Mouse (Mus musculus) megakaryocyte-erythroid progenitor cell, adult 5-6 weeks (primary cell): ENCODE data around the gene Foxn4. TPM values are rescaled to one million over a fixed set of nuclear protein-coding genes. Genes with fewer than 3 reads are reported as not detected.

Experiments used
- ATAC-seq: replicated peaks from 2 replicates; pipeline ENCODE4 v1.8.0; 2016; ENCODE audit warnings: mild to moderate bottlenecking, inconsistent platforms; ENCODE audit not compliant: severe bottlenecking, poor library complexity, low FRiP score, low TSS enrichment
- total RNA-seq, 2 experiments: library from RNA; stranded (forward) in 1 of 2; stranded (reverse) in 1 of 2; fragments of 200-1000, 215-1000 nt in 1 of 2; fragments of >200 nt in 1 of 2; fragmentation: Nextera tagmentation in 1 of 2; gene quantifications; 2 replicates each; pipeline ENCODE4 v1.2.3; 2014 to 2017

The Foxn4 gene
- not detected in 2 replicates for total RNA-seq (2014; fragmentation: Nextera tagmentation)
- total RNA-seq (2017) = not detected in 2 replicates

DNA sequence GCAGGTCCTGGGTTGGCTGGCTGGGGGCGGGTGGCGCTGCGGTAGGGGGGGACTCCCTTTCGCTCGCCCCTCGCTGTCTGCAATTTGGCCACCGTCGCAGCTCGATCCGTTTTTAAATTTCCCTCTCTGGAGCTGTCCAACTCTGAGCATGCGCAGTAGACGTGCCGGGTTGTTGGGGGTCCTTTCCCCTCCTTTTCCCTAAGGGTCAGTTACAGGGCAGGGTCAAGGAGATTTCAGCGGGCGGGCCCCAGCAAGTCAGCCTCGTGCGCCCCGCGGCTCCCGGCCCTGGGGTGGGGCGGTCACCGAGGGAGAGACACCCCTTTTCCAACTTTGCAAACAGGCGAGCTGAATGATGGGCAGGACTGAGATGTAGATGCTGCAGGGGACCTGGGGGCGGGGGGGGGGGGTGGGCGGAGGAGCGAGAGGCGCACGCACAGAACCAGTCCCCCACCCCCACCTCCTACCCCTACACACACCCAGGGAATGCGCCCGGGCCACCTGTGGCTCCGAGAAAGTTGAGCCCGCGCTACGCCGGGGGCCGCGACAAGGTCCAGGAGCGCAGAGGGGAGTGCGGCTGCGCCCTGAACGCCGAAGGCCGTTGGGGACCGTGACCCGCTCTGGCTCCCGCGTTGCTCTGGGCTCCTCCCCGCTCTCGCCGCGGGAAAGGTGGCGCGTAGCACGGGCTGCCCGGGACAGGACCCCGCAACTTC, at the start of gene Foxn4:
Gene Foxn4 (minus strand): TSS at position 115 of the 710 bp plus-strand sequence.
- no peak for ATAC-seq

DNA sequence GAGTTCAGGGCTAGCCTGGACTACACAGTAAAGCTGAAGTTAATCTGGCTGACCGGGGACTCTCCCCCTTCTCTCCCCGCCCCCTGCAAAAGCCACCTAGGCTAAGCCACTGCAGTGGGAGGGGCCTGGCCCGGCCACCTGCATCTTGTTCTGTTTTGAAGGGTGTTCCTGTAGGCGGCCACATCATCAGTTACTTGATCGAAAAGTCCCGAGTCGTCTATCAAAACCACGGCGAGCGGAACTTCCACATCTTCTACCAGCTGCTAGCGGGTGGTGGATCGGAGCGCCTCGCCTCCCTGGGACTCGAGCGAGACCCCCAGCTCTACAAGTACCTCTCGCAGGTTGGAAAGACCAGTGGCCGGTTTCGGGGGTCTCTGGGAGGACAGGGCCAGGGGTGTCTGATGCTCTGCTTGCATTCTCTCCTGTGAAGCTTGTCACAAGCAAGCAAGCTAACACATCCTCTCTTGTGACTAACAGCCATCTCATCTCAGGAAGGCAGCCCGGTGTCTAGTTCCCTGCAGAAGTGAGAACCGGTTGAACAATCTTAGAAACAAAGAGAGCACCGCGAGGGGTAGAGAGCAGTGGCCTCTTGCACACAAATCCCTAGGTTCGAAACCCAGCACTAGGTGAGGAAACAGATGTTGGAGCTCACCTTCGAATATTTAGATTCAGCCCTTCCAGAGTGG, 49.6 kb upstream of the Foxn4 start:
- ATAC-seq = no peak

DNA sequence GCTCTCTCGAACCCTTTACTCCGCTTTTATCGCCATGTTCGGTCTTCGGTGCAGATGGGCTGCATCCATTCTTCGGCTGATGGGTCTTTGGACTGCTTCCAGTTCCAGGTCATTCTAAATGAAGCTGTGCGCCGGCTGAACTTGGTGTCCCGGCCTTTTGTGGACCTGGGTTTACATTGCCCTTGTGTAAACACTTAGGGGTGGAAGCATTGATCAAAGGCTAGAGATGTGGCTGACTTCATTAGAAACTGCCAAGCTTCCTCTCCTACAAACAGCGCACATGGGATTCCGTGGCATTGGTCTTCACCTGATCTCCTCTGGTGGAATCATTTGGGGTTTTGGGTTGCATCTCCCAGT, 36.1 kb upstream of the Foxn4 start:
- no peak for ATAC-seq

DNA sequence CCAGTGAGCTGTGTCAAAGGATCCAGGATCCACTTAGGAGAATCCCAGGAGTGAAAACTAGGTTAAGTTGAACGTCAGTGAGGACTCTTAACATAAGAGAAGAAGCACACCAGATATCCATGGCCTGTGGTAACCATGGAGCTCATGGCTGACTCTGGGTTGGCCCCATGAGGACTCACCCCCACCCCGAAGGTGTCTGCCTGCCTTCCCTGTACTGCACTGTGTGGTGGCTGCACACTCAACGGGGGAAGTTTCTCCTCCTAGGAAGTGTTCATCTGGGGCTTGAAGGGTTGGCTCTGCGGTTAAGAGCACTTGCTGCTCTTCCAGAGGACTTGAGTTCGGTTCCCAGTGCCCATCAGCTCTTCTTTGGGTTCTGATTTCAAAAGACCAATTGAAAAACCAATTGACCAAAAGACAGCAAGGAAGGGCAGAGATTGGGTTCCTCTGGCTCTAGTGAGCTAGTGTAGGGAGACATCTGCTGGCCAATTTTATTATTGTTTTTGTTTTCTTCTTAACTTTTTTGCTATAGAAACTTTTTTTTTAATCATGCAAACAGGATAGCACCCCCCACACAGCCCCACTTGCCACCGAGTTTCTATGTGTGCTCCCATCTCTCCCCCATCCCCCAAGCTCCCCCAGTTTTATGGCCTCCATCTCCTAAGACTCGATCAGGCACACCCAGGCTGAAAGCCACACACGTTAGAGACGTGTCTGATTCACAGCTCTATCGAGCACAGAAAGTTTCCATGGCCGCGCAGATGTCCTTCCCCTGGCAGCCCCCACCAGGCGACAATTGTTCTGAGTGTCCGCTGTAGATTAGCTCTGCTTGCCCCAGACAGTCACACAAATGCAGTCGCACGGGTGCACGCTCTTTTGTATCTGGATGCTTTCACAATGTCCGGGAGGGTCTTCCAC, 35.4 kb upstream of the Foxn4 start:
- no peak for ATAC-seq

DNA sequence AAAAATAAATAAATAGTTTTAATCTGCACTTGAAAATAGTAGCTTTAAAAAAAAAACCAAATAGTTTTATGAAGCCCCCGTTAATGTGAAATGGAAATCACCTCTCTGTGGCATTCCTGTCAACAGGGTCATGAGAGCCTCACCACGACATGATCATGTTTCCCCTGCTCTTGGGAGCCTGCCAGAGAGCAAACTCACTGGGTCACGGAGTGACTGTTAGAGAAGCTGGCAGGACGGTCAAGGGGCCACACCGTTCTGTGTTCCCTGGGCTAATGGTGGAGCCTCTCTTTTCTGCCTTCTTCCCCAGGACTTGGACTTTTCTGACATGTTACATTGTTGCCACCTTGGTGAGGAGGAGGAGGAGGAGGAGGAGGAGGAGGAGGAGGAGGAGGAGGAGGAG, 32.9 kb upstream of the Foxn4 start:
- no peak for ATAC-seq

DNA sequence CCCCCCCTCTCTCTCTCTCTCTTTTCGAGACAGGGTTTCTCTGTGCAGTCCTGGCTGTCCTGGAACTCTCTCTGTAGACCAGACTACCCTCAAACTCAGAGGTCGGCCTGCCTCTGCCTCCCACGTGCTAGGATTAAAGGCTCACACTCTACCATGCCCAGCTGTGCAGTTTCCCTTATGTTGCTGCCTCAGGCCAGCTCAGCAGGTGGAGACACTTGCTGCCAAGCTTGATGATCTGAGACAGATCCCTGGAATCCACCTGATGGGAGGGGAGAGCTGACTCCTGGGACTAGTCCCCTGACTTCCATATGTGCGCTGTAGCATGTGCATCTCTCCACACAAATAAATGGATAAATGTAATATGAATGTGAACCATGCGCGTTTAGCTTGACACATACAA, 29.6 kb upstream of the Foxn4 start:
- no peak for ATAC-seq

DNA sequence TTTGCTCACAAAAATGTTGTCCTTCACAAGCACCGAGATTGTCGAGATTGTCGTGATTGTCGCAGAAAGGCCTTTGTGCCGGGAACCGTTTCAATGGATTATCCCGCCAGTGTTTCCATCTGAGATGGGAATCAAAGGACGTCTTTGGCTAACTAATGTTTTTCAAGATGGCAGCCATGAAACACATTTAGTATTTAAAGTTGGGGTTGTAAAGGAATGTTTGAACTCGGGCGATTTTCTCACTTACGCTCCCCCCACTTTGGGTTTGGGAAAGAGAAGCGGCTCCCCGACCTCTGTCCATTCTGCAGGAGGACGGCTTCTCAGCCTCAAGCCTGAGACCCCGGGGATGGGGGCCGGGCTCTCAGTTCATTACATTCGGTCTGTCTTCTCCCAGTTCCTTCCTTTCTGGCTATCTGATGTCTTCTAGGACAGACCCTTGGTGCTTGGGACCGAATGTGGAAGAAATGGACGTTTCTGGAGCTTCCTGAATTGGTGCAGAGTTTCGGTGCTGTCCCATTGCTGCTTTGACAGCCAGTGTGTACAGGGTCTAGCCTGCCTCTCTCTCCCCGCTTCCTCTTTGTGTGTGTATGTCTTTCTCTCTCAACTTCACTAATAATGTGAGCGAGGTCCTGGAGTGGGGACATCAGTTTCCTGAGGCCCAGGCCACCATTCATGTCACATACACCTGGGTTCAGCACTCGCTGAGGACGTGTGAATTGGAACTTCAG, 26.4 kb upstream of the Foxn4 start:
- no peak for ATAC-seq

DNA sequence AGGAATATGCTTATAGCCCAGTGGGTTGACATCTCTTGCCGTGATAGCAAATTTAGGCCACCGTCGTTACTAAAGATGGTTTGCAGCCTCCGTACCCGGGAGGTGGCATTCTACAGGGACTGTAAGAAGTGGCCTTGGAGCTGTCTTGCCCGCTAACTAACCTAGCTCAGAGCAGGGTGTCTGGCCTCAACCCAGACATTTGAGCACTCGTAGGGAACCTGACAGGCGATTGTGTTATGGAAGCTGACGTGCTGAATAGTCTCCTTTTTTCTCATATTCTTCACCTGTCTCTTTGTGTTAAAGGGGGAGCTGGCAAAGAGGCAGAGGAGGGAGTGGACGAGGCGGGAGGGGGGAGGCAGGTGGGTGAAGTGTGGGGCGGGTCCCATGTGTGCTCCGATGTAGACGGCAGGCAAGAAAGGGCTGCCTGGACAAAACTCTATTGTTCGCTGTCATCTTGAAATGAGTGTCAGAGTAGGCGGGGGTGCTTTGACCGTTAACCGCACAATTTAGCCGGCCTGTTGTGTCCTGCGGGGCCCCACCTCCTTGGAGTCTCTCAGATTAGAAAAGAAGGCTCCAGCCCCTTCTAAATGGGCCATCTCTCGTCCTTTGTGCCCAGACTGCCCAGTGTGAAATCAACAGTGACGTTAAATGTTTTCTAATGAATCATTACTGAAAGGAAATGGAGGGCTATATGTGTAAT, 25.7 kb upstream of the Foxn4 start:
- ATAC-seq = no peak

DNA sequence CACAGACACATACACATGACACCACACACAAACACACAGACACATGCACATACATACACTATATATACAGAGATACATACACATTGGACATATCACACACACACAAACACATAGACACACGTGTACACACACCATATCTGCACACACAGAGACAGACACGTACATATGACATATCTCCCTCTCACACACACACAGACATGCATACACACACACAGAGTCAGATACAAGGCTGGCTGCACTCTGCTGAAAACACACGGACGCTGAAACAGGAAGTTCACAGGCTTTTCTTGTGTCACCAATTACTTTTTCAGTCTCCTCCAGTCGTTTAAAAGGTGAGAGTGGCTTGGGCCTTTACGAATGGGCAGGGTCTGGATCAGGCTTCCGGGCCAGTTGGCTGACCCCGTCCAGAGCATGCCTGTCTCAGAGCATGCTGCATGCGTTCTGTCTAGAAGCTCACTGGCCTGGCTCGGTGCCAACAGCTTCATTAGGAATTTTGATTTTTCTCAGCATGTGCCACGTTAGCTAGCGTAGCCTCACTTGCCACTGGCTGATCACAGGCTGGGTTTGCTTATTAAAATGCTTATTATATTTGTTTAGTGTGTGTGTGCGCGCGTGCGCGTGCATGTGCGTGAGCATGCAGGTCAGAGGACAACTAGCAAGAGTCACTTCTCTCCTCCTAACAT, 24.7 kb upstream of the Foxn4 start:
- no peak for ATAC-seq

DNA sequence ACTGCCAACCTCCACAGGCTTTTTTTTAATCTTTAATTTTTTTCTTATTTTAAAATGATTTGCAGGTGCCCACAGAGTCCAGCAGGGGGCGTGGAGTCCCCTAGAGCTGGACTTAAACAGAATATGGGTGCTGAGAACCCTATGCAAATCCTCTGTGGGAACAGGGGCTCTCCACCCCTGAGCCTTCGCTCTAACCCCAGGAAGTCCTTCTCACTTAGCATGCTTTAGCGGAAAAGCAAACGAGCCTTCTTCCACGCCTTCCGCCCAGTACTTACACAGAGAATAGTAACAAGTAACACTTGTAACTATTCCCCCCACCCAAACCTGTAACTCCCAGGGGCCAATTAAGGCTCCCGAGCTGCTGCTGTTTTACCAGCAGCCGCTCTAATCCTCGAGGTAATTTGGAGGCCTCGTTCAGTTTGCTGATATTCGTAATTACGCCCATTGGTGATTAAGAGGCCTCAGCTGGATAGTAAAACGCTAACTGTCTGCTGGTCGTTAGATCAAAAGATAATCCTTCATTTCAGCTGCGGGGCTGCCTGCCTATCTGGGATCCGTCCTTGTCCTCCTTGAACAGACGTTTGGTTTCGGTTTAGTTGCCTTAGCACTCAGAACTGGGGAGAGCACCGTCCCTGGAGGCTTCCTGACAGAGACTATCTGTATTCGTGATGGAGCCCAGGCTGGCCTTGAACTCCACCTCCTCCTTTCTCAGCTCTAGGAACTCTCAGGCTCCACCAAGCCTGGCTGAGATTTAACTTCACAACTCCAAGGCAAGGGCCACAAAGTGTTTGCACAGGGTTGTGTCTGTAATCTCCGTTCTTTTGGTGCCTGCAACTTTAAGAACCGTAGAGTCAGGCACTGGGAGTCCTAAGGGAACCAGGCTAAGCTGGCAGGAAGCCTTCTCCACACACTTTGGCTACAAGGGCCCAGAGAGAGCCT, 23.4 kb upstream of the Foxn4 start:
- peak; percentile 46 for ATAC-seq

DNA sequence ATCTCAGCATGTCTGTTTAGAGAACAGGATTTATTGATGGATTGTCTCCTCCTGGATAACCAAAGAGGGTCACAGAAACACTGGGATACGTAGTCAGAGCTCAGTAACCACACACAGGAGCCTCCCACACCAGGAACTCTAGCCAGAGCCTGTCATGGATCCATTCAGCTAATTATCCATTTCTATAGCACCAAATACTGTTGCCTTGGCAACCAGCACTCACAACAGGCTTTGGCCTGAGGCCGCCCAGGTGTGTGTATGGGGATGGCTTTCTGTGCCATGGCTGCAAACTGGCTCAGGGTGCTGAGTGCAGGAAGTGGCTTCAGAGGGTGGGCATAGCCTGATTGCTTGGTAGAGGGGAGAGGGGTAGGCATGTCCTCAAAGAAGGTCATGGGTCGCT, 16.4 kb upstream of the Foxn4 start:
- no peak for ATAC-seq

DNA sequence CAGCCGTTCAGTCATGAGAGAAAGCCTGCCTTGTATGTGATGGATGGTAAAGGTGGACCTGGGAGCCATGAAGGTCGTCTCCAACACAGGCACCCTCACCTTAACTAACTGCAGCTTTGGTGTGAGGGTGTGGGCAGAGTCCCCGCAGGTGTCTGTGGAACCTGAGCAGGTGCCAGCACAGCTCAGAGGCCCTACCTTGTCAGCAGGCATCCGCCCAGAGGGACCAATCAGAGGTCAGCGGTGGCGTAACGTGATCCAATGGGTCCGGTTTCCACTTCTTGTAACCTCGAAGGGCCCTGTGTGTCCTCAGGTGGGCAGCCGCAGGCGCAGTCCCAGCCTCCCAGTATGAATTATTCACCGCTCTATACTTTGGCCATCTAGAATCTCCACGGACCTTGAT, 15.3 kb upstream of the Foxn4 start, which contains the start of gene Myo1h:
Gene Myo1h (plus strand): TSS at position 293 of the 400 bp plus-strand sequence.
- ATAC-seq = no peak

DNA sequence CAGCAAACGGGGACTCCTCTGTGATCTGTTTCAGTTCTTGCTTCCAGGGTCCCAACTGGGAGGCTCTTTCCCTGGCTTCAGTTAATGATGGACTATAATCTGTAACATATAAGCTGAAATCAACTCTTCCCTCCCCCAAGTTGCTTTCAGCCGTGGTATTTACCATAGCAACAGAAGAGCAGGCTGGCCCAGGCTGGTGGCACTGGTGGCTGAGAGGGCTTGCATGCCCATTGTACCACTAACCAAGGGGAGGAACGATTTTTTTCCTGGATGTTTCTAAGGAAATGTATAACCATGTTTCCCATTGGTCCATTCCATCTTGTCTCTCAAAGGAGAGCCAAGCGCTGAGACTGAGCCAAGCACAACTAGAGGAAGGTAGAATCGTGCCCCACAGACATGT, 14.8 kb upstream of the Foxn4 start:
- ATAC-seq = no peak

DNA sequence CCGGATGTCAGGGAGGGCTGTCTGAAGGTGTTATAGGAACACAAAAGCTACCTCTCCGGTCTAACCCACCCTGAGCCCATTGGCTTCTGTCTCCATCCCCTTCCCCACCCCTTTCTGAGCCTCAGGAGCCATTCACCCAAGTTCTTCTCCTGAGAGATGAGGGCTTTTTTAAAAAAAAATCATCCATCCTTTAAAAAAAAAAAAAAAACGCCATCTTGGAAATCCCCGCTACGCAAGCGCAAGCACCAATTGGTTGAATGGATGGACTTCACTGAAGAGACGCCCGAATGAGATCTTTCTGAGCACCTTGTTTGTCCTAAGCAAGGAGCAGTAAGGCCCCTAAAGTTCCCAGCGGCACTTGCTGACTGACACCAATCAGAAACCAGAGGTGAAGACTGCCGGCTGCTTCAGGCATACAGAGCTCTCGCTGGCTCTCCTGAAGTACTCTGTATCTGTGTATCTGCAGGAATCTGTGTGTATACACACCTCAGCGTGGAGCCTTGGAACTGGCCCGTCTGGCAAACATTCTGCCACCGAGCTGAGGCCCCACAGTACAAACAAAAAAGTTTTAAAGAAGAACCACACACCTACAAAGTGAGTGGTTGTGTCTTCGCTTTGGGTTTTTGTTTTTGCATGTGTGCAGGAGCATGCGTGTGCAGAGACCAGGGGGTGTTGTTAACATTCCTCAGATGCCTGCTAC, 13.4 kb upstream of the Foxn4 start:
- ATAC-seq = no peak

DNA sequence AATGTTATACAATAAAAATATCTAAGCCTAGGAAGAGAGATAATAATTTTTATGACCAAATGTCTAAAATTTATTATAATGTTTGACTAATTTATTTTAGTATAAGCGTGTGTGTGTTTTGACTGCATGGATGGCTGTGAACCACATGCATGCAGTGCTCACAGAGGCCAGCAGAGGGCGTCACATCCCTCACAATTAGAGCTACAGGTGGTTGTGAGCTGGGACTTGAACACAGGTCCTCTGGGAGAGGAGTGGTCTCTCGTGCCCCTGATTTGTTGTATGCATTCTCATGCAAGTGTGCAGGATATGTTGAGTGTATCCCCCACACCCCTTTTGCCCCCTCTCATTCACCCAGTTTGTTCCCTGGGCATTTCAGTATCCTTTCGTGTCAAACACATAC, 12.5 kb upstream of the Foxn4 start:
- ATAC-seq = no peak

DNA sequence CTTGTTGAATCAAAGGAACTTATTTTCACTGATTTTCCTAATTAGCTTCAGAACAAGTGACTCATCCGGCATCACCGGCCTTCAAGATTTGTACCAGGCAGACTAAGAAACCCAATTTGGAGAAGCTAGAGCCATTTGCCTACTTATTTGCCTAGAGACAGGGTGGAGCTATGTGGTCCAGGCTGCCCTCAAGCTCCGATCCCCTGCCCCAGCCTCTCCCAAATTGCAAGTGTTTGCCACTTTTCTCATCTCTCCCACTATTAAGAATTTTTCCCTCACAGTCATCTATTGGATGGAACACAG, 11.7 kb upstream of the Foxn4 start:
- ATAC-seq = no peak
